In genomic region chr7:67373975-67374374, GRCm38 (mm10) we compare ENCODE assay signal across 8 mouse cellular contexts. TPM values are rescaled to one million over a fixed set of nuclear protein-coding genes. Genes with fewer than 3 reads are reported as not detected.
DNase-seq lines count a peak whose midpoint lies in the region; ATAC-seq and TF ChIP-seq lines count a peak whose summit lies in the region.

No protein-coding gene starts in this region.

- peak overlapping the region; percentile 86; the same call in 1 of the 2 replicates for H3K4me3 ChIP-seq in forebrain, postnatal 0 days (ENCODE audit: low read depth, low read length)
- H3K4me3 ChIP-seq in hindbrain, embryonic 15.5 days = no peak overlapping the region; the same call in 1 of the 2 replicates
- H3K4me3 ChIP-seq in limb, embryonic 12.5 days (replicated peaks) = peak overlapping the region; percentile 91; the same call in 1 of the 2 replicates
- peak overlapping the region; percentile 78; the same call in 1 of the 2 replicates for H3K4me3 ChIP-seq in midbrain, embryonic 15.5 days

- TF ChIP-seq CTCF in forebrain, postnatal 0 days (IDR thresholded peaks at IDR 0.05; ENCODE audit: low read depth) = no peak

- no peaks in the 10 kb centered on the region for H3K9me3 ChIP-seq in forebrain, postnatal 0 days (ENCODE audit: low read length)
- no peaks in the 10 kb centered on the region for H3K9me3 ChIP-seq in hindbrain, embryonic 15.5 days
- H3K9me3 ChIP-seq in limb, embryonic 12.5 days = no peaks in the 10 kb centered on the region
- no peaks in the 10 kb centered on the region for H3K9me3 ChIP-seq in midbrain, embryonic 15.5 days

- peak; percentile 40 for DNase-seq in adrenal gland, adult 2 months
- DNase-seq in adrenal gland, adult 18-20 months (ENCODE audit: low spot score in 2 of 2) = no peak
- DNase-seq in brain, adult 2 months (ENCODE audit: low read depth, low spot score) = peak; percentile 74
- no peak for DNase-seq in forebrain, postnatal 0 days
- DNase-seq in thymus, postnatal 4 days = peak; percentile 40

- no peaks in the 10 kb centered on the region for H3K36me3 ChIP-seq in forebrain, postnatal 0 days (ENCODE audit: insufficient read depth)
- no peaks in the 10 kb centered on the region for H3K36me3 ChIP-seq in hindbrain, embryonic 15.5 days
- H3K36me3 ChIP-seq in limb, embryonic 12.5 days = no peaks in the 10 kb centered on the region
- no peaks in the 10 kb centered on the region for H3K36me3 ChIP-seq in midbrain, embryonic 15.5 days (replicated peaks)

- H3K4me2 ChIP-seq in forebrain, postnatal 0 days (ENCODE audit: low read depth) = peak overlapping the region; percentile 99; the same call in 1 of the 2 replicates
- H3K4me2 ChIP-seq in hindbrain, embryonic 15.5 days = peak overlapping the region; percentile 96
- peak overlapping the region; percentile 92 for H3K4me2 ChIP-seq in limb, embryonic 12.5 days
- H3K4me2 ChIP-seq in midbrain, embryonic 15.5 days = peak overlapping the region; percentile 98

- peaks cover 13% of the 10 kb centered on the region for H3K4me1 ChIP-seq in forebrain, postnatal 0 days (ENCODE audit: insufficient read depth)
- peaks cover 22% of the 10 kb centered on the region for H3K4me1 ChIP-seq in hindbrain, embryonic 15.5 days (replicated peaks)
- peaks cover 12% of the 10 kb centered on the region for H3K4me1 ChIP-seq in limb, embryonic 12.5 days (replicated peaks)
- peaks cover 15% of the 10 kb centered on the region for H3K4me1 ChIP-seq in midbrain, embryonic 15.5 days

- WGBS in forebrain, postnatal 0 days = 48% methylated on average over 5 of the region's 5 CpGs
- WGBS in hindbrain, embryonic 15.5 days = 56% methylated on average over 5 of the region's 5 CpGs
- 49% methylated on average over 5 of the region's 5 CpGs for WGBS in limb, embryonic 12.5 days
- WGBS in midbrain, embryonic 15.5 days = 43% methylated on average over 5 of the region's 5 CpGs

- ATAC-seq in forebrain, postnatal 0 days = no peak
- no peak for ATAC-seq in hindbrain, embryonic 15.5 days (ENCODE audit: low FRiP score, low read depth)
- ATAC-seq in limb, embryonic 12.5 days (ENCODE audit: insufficient number of reproducible peaks, insufficient read depth, low FRiP score, low TSS enrichment, low read depth) = no peak
- ATAC-seq in midbrain, embryonic 15.5 days (replicated peaks) = no peak

- H3K27ac ChIP-seq in forebrain, postnatal 0 days (ENCODE audit: low read depth, low read length) = peak overlapping the region; percentile 97; the same call in 1 of the 2 replicates
- H3K27ac ChIP-seq in hindbrain, embryonic 15.5 days (replicated peaks) = peak overlapping the region; percentile 100
- H3K27ac ChIP-seq in limb, embryonic 12.5 days = peak overlapping the region; percentile 99
- peak overlapping the region; percentile 100 for H3K27ac ChIP-seq in midbrain, embryonic 15.5 days

- no peak overlapping the region for H3K9ac ChIP-seq in forebrain, postnatal 0 days
- no peak overlapping the region for H3K9ac ChIP-seq in hindbrain, embryonic 15.5 days
- no peak overlapping the region for H3K9ac ChIP-seq in limb, embryonic 12.5 days (replicated peaks)
- no peak overlapping the region for H3K9ac ChIP-seq in midbrain, embryonic 15.5 days

- no peaks in the 10 kb centered on the region for H3K27me3 ChIP-seq in forebrain, postnatal 0 days (ENCODE audit: insufficient read depth, low read length)
- no peaks in the 10 kb centered on the region for H3K27me3 ChIP-seq in hindbrain, embryonic 15.5 days
- no peaks in the 10 kb centered on the region for H3K27me3 ChIP-seq in limb, embryonic 12.5 days
- no peaks in the 10 kb centered on the region for H3K27me3 ChIP-seq in midbrain, embryonic 15.5 days (replicated peaks)

RNA-seq across cellular contexts. Expression of gene Mef2a, which starts 1.3 kb away (rescaled TPM):
- total RNA-seq in adrenal gland, adult 2 months (2021) = 10 to 100 TPM; 49.3 to 60.3 TPM
- 24.0 and 28.8 TPM in 2 replicates for polyA plus RNA-seq in adrenal gland, adult 2 months (2012; rRNA removed)
- total RNA-seq in adrenal gland, adult 18-20 months (2021) = 10 to 100 TPM; 45.7 to 57.1 TPM
- 62.2 and 80.9 TPM in 2 replicates for total RNA-seq in forebrain, postnatal 0 days (2014; rRNA removed)
- polyA plus RNA-seq in forebrain, postnatal 0 days (2015; fragmentation: Nextera tagmentation; extraction: Ambion mirVana) = 31.1 and 47.7 TPM in 2 replicates
- 35.0 and 38.9 TPM in 2 replicates for polyA plus RNA-seq in hindbrain, embryonic 15.5 days (2015; fragmentation: Nextera tagmentation; extraction: Ambion mirVana)
- 30.3 and 32.0 TPM in 2 replicates for polyA plus RNA-seq in limb, embryonic 12.5 days (2016; fragmentation: Nextera tagmentation; extraction: Ambion mirVana)
- 36.3 and 41.0 TPM in 2 replicates for polyA plus RNA-seq in midbrain, embryonic 15.5 days (2015; fragmentation: Nextera tagmentation; extraction: Ambion mirVana)

Comparison
In these comparisons a context has a peak if more than half of its experiments do, and no peak if none do; other contexts are left out.
1. DNase-seq: peak in adrenal gland, adult 2 months (single experiment), brain, adult 2 months (single experiment) and thymus, postnatal 4 days (single experiment); none in adrenal gland, adult 18-20 months (0 of 2) and forebrain, postnatal 0 days (single experiment).
2. Peak in every context shown above with its lines, with median percentiles within 50 percentile points of each other: H3K27ac ChIP-seq and H3K4me2 ChIP-seq.